Comparison of ENCODE assay signal across 7 mouse cellular contexts in genomic region chr16:13781216-13781615, GRCm38 (mm10). TPM values are rescaled to one million over a fixed set of nuclear protein-coding genes. Genes with fewer than 3 reads are reported as not detected.
A peak's percentile ranks its signal among the peaks of the same experiment; 100 is the strongest.
DNase-seq lines count a peak whose midpoint lies in the region; ATAC-seq and TF ChIP-seq lines count a peak whose summit lies in the region.

No protein-coding gene starts in this region.

- WGBS in embryonic facial prominence, embryonic 13.5 days: 28% methylated on average over 8 of the region's 8 CpGs
- WGBS in limb, embryonic 14.5 days: 37% methylated on average over 8 of the region's 8 CpGs
- 21% methylated on average over 8 of the region's 8 CpGs for WGBS in stomach, embryonic 16.5 days

- H3K4me1 ChIP-seq in megakaryocyte, embryonic 14.5 days: peaks cover 39% of the 10 kb centered on the region
- H3K4me1 ChIP-seq in embryonic facial prominence, embryonic 13.5 days: peaks cover 19% of the 10 kb centered on the region
- H3K4me1 ChIP-seq in limb, embryonic 14.5 days (ENCODE audit: control insufficient read depth, insufficient read depth, low read length): peaks cover 11% of the 10 kb centered on the region
- peaks cover 9% of the 10 kb centered on the region for H3K4me1 ChIP-seq in stomach, embryonic 16.5 days (ENCODE audit: control insufficient read depth, insufficient read depth, low read length)

- H3K9ac ChIP-seq in embryonic facial prominence, embryonic 13.5 days: peak overlapping the region; percentile 95
- H3K9ac ChIP-seq in limb, embryonic 14.5 days (ENCODE audit: low read depth, low read length, severe bottlenecking): peak overlapping the region; percentile 85
- peak overlapping the region; percentile 92 for H3K9ac ChIP-seq in stomach, embryonic 16.5 days (ENCODE audit: low read length)

- H3K9me3 ChIP-seq in megakaryocyte, embryonic 14.5 days: peaks cover 10% of the 10 kb centered on the region
- H3K9me3 ChIP-seq in embryonic facial prominence, embryonic 13.5 days: no peaks in the 10 kb centered on the region
- H3K9me3 ChIP-seq in limb, embryonic 14.5 days (ENCODE audit: control insufficient read depth, low read length): no peaks in the 10 kb centered on the region
- no peaks in the 10 kb centered on the region for H3K9me3 ChIP-seq in stomach, embryonic 16.5 days (replicated peaks; ENCODE audit: control insufficient read depth, low read length)

- no peak for ATAC-seq in megakaryocyte, adult 5-6 weeks (ENCODE audit: poor library complexity, severe bottlenecking)
- no peak for ATAC-seq in embryonic facial prominence, embryonic 13.5 days (ENCODE audit: insufficient number of reproducible peaks, insufficient read depth, low FRiP score, low TSS enrichment, low read depth)
- ATAC-seq in limb, embryonic 14.5 days (ENCODE audit: low FRiP score, low read depth): no peak
- ATAC-seq in stomach, embryonic 16.5 days (ENCODE audit: insufficient read depth, low FRiP score): peak; percentile 22; the same call in 1 of the 2 replicates

- DNase-seq in limb, embryonic 14.5 days (ENCODE audit: low spot score): no peak
- DNase-seq in frontal cortex, postnatal 25 days (ENCODE audit: low spot score in 2 of 2): no peak
- DNase-seq in urinary bladder, postnatal 4 days (ENCODE audit: low spot score in 2 of 2): no peak

- peak overlapping the region; percentile 95 for H3K4me3 ChIP-seq in megakaryocyte, embryonic 14.5 days (replicated peaks)
- peak overlapping the region; percentile 84 for H3K4me3 ChIP-seq in embryonic facial prominence, embryonic 13.5 days
- peak overlapping the region; percentile 73 for H3K4me3 ChIP-seq in limb, embryonic 14.5 days (replicated peaks; ENCODE audit: low read length)
- H3K4me3 ChIP-seq in stomach, embryonic 16.5 days (replicated peaks; ENCODE audit: low read length): peak overlapping the region; percentile 71

- H3K36me3 ChIP-seq in megakaryocyte, embryonic 14.5 days (replicated peaks; ENCODE audit: low read length): peaks cover 42% of the 10 kb centered on the region
- peaks cover 28% of the 10 kb centered on the region for H3K36me3 ChIP-seq in embryonic facial prominence, embryonic 13.5 days
- peaks cover 27% of the 10 kb centered on the region for H3K36me3 ChIP-seq in limb, embryonic 14.5 days (ENCODE audit: control insufficient read depth, insufficient read depth, low read length)
- peaks cover 14% of the 10 kb centered on the region for H3K36me3 ChIP-seq in stomach, embryonic 16.5 days (ENCODE audit: control insufficient read depth, insufficient read depth, low read length)

- H3K27ac ChIP-seq in embryonic facial prominence, embryonic 13.5 days: no peak overlapping the region
- no peak overlapping the region for H3K27ac ChIP-seq in limb, embryonic 14.5 days (replicated peaks; ENCODE audit: low read depth, low read length)
- H3K27ac ChIP-seq in stomach, embryonic 16.5 days (ENCODE audit: low read length): no peak overlapping the region; the same call in 1 of the 2 replicates

- H3K4me2 ChIP-seq in embryonic facial prominence, embryonic 13.5 days: peak overlapping the region; percentile 77
- H3K4me2 ChIP-seq in limb, embryonic 14.5 days (replicated peaks; ENCODE audit: low read depth, low read length, severe bottlenecking): peak overlapping the region; percentile 66
- peak overlapping the region; percentile 77 for H3K4me2 ChIP-seq in stomach, embryonic 16.5 days (ENCODE audit: low read depth, low read length)

- H3K27me3 ChIP-seq in megakaryocyte, embryonic 14.5 days (replicated peaks): no peaks in the 10 kb centered on the region
- no peaks in the 10 kb centered on the region for H3K27me3 ChIP-seq in embryonic facial prominence, embryonic 13.5 days
- H3K27me3 ChIP-seq in limb, embryonic 14.5 days (ENCODE audit: control insufficient read depth, insufficient read depth, low read length): no peaks in the 10 kb centered on the region
- H3K27me3 ChIP-seq in stomach, embryonic 16.5 days (ENCODE audit: control insufficient read depth, insufficient read depth, low read length): no peaks in the 10 kb centered on the region

- TF ChIP-seq POLR2A in limb, embryonic 14.5 days (IDR thresholded peaks at IDR 0.05; ENCODE audit: borderline replicate concordance, extremely low read depth, insufficient read depth, insufficient read length): no peak

RNA-seq across cellular contexts. Expression of gene Rrn3, which starts 0.7 kb away (rescaled TPM):
- polyA plus RNA-seq in megakaryocyte, embryonic 14.5 days (2012; ENCODE audit: insufficient read depth, low replicate concordance): 5.6 and 6.4 TPM in 2 replicates
- 14.5 and 16.3 TPM in 2 replicates for total RNA-seq in megakaryocyte, adult 5-6 weeks (2015)
- 24.6 and 26.3 TPM in 2 replicates for total RNA-seq in megakaryocyte, adult 5-6 weeks (2017)
- polyA plus RNA-seq in embryonic facial prominence, embryonic 13.5 days (2015; fragmentation: Nextera tagmentation; extraction: Ambion mirVana): 70.2 and 72.7 TPM in 2 replicates
- 23.5 and 24.2 TPM in 2 replicates for polyA plus RNA-seq in limb, embryonic 14.5 days (2012; rRNA removed)
- polyA plus RNA-seq in limb, embryonic 14.5 days (2014; fragmentation: Nextera tagmentation; extraction: Ambion mirVana): 43.1 and 43.8 TPM in 2 replicates
- polyA plus RNA-seq in stomach, embryonic 16.5 days (2015; fragmentation: Nextera tagmentation; extraction: Ambion mirVana): 55.2 and 56.2 TPM in 2 replicates

RNA-seq across cellular contexts. Expression of gene Ntan1, which starts 37.4 kb away (rescaled TPM):
- polyA plus RNA-seq in megakaryocyte, embryonic 14.5 days (2012; ENCODE audit: insufficient read depth, low replicate concordance): 28.2 and 34.3 TPM in 2 replicates
- 93.7 and 107 TPM in 2 replicates for total RNA-seq in megakaryocyte, adult 5-6 weeks (2015)
- 72.4 and 80.9 TPM in 2 replicates for total RNA-seq in megakaryocyte, adult 5-6 weeks (2017)
- polyA plus RNA-seq in embryonic facial prominence, embryonic 13.5 days (2015; fragmentation: Nextera tagmentation; extraction: Ambion mirVana): 235 and 236 TPM in 2 replicates
- 100 and 115 TPM in 2 replicates for polyA plus RNA-seq in limb, embryonic 14.5 days (2012; rRNA removed)
- 199 and 214 TPM in 2 replicates for polyA plus RNA-seq in limb, embryonic 14.5 days (2014; fragmentation: Nextera tagmentation; extraction: Ambion mirVana)
- polyA plus RNA-seq in stomach, embryonic 16.5 days (2015; fragmentation: Nextera tagmentation; extraction: Ambion mirVana): 163 TPM in 2 replicates

RNA-seq across cellular contexts. Expression of gene Pla2g10, which starts 50.4 kb away (rescaled TPM):
- 2.0 and 3.1 TPM in 2 replicates for polyA plus RNA-seq in megakaryocyte, embryonic 14.5 days (2012; ENCODE audit: insufficient read depth, low replicate concordance)
- total RNA-seq in megakaryocyte, adult 5-6 weeks (2015): not detected in 2 replicates
- total RNA-seq in megakaryocyte, adult 5-6 weeks (2017): not detected in 2 replicates
- polyA plus RNA-seq in embryonic facial prominence, embryonic 13.5 days (2015; fragmentation: Nextera tagmentation; extraction: Ambion mirVana): 0.15 TPM in 1 of 2 replicates, not detected in the other
- 0.12 and 0.19 TPM in 2 replicates for polyA plus RNA-seq in limb, embryonic 14.5 days (2012; rRNA removed)
- 0.26 TPM in 1 of 2 replicates, not detected in the other for polyA plus RNA-seq in limb, embryonic 14.5 days (2014; fragmentation: Nextera tagmentation; extraction: Ambion mirVana)
- 43.3 and 59.7 TPM in 2 replicates for polyA plus RNA-seq in stomach, embryonic 16.5 days (2015; fragmentation: Nextera tagmentation; extraction: Ambion mirVana)

Comparison
In these comparisons a context has a peak if more than half of its experiments do, and no peak if none do; other contexts are left out.
1. RNA of gene Pla2g10, which starts 50.4 kb away (polyA plus RNA-seq): 43.3 to 59.7 TPM in stomach, embryonic 16.5 days; 2.0 to 3.1 TPM in megakaryocyte, embryonic 14.5 days, 0.12 to 0.26 TPM in limb, embryonic 14.5 days and 0.15 TPM in embryonic facial prominence, embryonic 13.5 days; every median in the first group is over 10 times any median in the second.
2. Peak in every context shown above with its lines, with median percentiles within 50 percentile points of each other: H3K4me3 ChIP-seq, H3K4me2 ChIP-seq and H3K9ac ChIP-seq.